Mouse (Mus musculus) erythroblast, embryonic 14.5 days (primary cell): Measurements from ENCODE around the gene Ep300.

ENCODE experiments used
- GATA1 ChIP-seq: IDR thresholded peaks from 2 replicates; pipeline ENCODE4 v1.6.1; 2012; ENCODE audit warnings: low read length, inconsistent platforms, mixed read lengths
- TAL1 ChIP-seq: IDR thresholded peaks from 3 replicates; pipeline ENCODE4 v1.6.1; 2012; ENCODE audit warnings: low read length, inconsistent platforms, mixed read lengths

DNA sequence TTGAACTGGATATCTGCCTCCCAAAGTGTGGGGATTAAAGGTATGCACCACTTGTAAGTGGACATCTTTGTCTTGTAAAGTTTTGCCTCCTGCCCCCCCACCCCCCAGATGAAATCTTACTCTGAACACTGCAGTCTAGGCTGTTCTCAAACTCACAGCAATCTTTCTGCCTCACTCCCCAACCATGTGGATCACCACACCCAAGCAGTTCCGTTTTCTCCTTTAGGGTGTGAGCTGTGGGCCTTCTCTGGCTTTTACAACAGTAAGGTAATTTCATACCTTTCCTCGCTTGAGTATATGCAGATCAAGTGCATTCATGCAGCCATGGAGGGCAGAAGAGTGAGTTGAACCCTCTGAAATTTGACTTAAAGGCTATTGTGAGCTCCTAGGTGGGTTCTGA, 115.0 kb downstream of the Ep300 start:
- no peak for TF ChIP-seq TAL1
- TF ChIP-seq GATA1: no peak
